Mouse (Mus musculus) layer of hippocampus, postnatal 14 days (tissue): ENCODE measurements at regions not wholly inside any gene's neighbourhood (a gene's known extent, or its start where the extent isn't known, plus 50 kb on each side); places are given as distances from the start of the nearest gene placed in this dataset.

Source experiments
- DNase-seq, 2 experiments: peaks; one replicate each; pipeline ENCODE4 v3.0.0; 2021 to 2022; ENCODE audit warnings: low spot score in 2 of 2, mixed read lengths in 1 of 2

GRCm38 (mm10) chr10:83895741-83896150 lies 173.1 kb downstream of the 1500009L16Rik start:
- peak in 1 of 2 experiments; percentile 33 for DNase-seq

GRCm38 (mm10) chr10:83896160-83896559 lies 173.5 kb downstream of the 1500009L16Rik start:
- DNase-seq, result no peak

GRCm38 (mm10) chr10:83897558-83897957 lies 174.9 kb downstream of the 1500009L16Rik start:
- no peak for DNase-seq

GRCm38 (mm10) chr10:83906751-83907150 lies 184.1 kb downstream of the 1500009L16Rik start:
- DNase-seq, result peak in 1 of 2 experiments; percentile 17

- DNase-seq, result no peak
These were observed 188.1 kb downstream of the 1500009L16Rik start for GRCm38 (mm10) chr10:83910649-83911370.

GRCm38 (mm10) chr10:83914401-83915132 lies 191.9 kb downstream of the 1500009L16Rik start:
- no peak for DNase-seq

- DNase-seq, result no peak
These were observed 192.6 kb downstream of the 1500009L16Rik start for GRCm38 (mm10) chr10:83915133-83915730.

GRCm38 (mm10) chr10:83926990-83927389 lies 204.3 kb downstream of the 1500009L16Rik start:
- DNase-seq, result peak; percentile 13 to 28

- no peak for DNase-seq
These were observed 204.9 kb downstream of the 1500009L16Rik start for GRCm38 (mm10) chr10:83927554-83927953.

GRCm38 (mm10) chr10:83931758-83932157 lies 209.1 kb downstream of the 1500009L16Rik start:
- DNase-seq, result no peak

- no peak for DNase-seq
These were observed 210.5 kb downstream of the 1500009L16Rik start for GRCm38 (mm10) chr10:83933201-83933600.

GRCm38 (mm10) chr10:83934498-83934897 lies 211.8 kb downstream of the 1500009L16Rik start:
- DNase-seq, result no peak

GRCm38 (mm10) chr10:83937168-83937567 lies 214.5 kb downstream of the 1500009L16Rik start:
- no peak for DNase-seq

- DNase-seq, result no peak
These were observed 219.4 kb downstream of the 1500009L16Rik start for GRCm38 (mm10) chr10:83942101-83942500.

GRCm38 (mm10) chr10:83944158-83944557 lies 221.5 kb downstream of the 1500009L16Rik start:
- DNase-seq, result no peak

- no peak for DNase-seq
These were observed 222.2 kb downstream of the 1500009L16Rik start for GRCm38 (mm10) chr10:83944897-83945296.

GRCm38 (mm10) chr10:83945503-83945902 lies 222.8 kb downstream of the 1500009L16Rik start:
- no peak for DNase-seq

GRCm38 (mm10) chr10:83946186-83947176 lies 223.8 kb downstream of the 1500009L16Rik start:
- no peak for DNase-seq

- DNase-seq, result no peak
These were observed 234.6 kb downstream of the 1500009L16Rik start for GRCm38 (mm10) chr10:83957118-83957759.

- DNase-seq, result no peak
These were observed 235.7 kb downstream of the 1500009L16Rik start for GRCm38 (mm10) chr10:83958397-83958796.
